Mouse (Mus musculus) gastrocnemius, adult 18-20 months (tissue): ENCODE data around the gene Elavl2. TPM values are rescaled to one million over a fixed set of nuclear protein-coding genes. Genes with fewer than 3 reads are reported as not detected.
"Not testable (repeated sequence)": the region's sequence is repeated elsewhere in the genome, so short reads cannot be mapped to it uniquely, and the experiment has no call there.

Experiments used
- DNase-seq: peaks from one replicate; pipeline ENCODE4 v3.0.0; 2021; ENCODE audit warnings: low spot score
- total RNA-seq, 2 experiments: library from RNA; stranded (reverse); gene quantifications; 2 replicates each; pipeline ENCODE4 v1.2.3; 2021

The Elavl2 gene
- total RNA-seq, 2 experiments from 2014 or later: not detected

DNA sequence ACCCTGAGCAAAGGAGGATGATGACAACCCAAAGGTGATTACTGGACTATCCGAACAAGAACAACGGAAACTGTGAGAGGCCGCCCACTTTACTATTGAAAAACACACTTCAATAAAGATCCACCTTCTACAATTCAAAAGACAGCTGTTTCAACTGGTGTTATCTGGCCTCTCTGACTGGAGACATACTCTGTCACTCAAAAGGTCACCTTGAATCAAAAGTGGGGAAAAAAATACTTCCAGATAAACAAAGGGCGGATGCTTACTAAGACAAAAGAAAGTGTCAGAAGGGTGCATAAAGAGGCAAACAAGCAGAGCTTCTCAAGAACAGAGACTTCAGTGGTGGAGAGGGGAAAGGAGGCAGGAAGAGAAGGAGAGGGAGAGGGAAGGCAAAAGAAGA is 66.4 kb downstream of the Elavl2 start:
- no peak for DNase-seq

DNA sequence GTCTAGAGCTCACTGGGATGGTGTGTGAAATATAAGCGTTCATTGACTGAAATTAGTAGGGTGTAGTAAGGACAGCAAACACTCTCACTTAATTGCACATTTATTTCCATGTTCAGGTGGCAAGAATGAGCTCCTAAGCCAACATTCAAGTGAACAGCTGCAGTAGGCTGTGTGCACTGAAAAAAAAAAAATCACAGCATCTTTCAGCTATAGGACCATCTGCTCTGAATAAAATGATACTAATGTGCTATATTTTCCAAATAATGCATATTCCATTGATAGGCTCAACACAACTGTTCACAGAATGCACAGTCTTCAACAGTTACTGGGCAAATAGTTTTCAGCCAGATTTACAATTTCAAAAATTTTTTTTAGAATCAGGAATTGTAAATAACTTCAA is 89.8 kb downstream of the Elavl2 start:
- DNase-seq: no peak

DNA sequence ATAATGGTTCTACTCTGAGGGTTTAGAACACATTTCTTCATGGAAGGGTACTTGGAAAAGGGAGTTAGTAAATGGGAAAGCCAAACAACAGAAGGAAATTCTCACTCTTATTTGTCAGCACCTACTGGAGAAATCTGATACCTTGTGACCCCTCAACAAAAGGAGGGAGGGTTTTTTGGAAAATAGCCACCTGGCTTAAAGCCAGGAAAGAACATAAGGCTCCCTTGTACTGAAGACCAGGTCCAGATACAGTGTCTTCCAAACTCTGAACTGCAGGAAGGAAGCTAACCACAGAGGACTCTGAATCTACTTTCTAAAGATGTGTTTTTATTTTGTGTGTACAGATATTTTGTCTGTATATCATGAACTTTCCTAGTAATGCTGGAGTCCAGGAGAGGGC is 102.9 kb downstream of the Elavl2 start:
- DNase-seq: no peak

DNA sequence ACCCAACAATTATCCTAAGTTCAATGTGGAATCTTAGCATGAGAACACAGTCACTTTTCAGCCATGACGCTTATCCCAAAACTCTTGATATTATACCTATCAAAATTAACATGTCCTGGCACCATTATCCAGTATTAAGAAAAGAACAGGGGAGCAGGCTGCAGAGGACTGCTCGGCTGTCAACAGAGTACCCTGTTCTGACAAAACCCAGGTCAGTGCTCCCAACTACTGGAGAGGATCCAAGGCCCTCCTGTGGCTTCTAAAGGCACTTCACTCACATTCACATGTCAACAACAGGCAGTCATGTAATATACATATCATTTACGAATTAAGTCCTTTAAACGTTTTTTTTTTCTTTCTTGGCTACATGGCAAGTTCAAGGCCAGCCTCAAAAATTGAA is 105.3 kb downstream of the Elavl2 start:
- DNase-seq: no peak

DNA sequence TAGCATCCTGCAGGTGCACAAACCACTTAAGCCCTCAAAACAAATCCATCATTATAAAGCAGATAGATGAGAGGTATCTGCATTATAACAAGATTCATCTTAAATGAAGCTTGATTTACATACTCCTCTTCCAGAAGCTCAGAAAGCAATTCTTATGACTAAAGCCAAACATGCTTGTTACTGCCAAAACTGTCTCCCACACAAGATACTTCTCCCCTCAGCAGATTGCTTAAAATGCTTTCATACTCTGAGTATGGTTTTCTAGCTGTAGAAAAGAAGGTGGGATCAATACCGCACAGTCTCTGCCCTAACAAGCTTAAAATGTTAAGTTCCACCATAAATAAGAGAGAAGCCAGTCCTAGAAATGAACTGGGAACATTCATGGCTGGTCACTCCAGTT is 109.1 kb downstream of the Elavl2 start:
- no peak for DNase-seq

DNA sequence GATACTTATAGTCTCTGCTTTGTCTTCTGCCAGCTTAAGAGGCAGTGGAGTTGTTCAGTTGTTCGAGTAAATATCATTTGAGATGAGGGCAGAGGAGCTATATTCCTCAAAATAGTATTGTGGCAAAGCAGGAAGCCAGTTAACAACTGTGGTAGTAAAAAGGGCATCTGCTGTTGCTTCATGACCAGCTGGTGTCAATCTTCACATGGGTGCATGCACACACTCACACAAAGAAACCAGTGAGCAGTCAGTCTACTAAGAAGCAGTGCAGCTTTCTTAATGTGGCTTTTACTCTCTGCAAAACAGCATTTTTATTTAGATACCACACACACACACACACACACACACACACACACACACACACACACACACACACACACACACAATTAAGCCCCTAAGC is 110.2 kb downstream of the Elavl2 start:
- DNase-seq: no peak

DNA sequence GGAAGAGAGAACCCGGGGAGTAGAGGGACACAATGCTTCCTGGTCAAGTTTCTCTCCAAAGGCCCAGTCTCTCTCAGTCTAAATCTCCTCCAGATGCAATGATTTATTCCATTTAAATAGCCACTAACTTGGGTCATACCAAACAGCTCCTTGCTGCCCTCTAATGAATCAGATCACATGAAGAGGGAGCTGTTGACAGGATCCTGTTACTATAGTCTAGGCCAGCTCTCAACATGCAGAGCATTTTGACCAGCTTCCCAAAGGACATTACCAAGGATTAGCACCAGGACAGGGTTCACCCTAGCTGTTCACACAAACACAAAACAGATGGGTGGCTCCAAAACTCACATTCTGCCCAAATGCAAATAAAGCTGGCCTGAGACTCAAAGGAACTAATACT is 111.4 kb downstream of the Elavl2 start:
- DNase-seq: no peak

DNA sequence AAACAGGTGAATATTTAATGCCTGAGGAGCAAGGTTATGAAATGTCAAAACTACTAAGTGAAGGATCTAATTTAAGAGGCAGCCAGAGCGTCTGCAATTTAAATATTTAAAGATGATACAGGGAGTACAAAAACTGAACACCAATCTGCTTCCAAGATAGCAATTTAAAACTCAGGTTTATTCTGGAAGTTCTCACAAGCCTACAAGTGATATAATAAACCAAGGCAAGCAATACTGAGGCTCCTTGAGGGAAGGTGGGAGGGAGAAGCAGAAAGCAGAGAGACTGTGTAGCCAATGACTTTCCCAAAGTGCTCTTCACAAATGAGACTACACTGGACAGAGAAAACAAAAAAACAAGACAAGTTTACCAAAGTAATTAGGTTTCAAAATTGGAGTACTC is 132.2 kb downstream of the Elavl2 start:
- DNase-seq: no peak

DNA sequence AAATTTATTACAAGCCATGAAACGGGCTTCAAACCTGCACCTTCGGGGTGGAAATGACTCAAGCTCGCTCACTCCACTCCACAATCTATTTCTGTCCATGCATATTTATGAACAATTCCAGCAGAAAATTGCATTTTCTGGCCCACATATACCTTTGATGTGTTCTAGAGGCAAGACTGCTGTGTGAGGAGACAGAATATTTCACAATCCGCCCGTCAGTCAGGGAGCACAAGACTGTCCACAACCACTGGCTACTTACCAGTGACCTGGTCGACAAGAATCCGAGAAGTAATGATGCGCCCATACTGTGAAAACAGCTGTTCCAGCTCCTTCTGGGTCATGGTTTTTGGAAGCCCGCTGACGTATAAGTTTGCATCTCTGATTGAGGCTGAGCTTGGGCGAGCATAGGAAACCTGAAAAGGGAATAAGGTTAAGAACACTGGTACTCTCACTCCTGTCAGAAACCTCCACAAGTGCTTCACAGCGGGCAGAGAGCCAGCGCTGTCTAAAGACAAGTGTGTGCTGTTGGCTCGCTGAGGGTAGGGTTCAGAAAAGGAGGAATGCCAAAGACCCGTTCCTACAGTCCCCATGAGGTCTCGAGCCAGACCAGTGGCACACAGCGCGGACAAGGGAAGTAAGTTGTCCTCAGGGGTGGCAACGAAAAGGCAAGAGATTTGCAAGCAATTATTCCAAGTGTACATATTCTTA is 136.7 kb downstream of the Elavl2 start:
- DNase-seq: no peak

DNA sequence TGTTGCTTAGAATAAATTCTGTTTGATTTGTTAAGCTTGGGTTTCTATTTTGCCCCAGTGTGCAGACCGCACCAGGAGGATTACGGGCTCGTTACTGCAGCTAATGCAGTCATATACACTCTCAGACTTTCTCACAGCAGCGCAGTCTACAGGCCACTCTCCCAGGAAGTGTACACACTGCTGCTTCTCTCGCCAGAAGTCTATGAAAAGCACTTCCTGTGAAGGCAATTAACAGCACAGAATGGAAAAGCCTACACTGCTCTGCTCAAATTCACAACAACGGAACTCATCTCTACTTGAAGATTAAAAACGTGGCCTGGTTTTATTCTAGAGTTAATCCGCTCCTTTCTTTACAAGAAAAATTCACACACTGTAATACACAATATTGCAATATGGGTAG is 137.7 kb downstream of the Elavl2 start:
- no peak for DNase-seq

DNA sequence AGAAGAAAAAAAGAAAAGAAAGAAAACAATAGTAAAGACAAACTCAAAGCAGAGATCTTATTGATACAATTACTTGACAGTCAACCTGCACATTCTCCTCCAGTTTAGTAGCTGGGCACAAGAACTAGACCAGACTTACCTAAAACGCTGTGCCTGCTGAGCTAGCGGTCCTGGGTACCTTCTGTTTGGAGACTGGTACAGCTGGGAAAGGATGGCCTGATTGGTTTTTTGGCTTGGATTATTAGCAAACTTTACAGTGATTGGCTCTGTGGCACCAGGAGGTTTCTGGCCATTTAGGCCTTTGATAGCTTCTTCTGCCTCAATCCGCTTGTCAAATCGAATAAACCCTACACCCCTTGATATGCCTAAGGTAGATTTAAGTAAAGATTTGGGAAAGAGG is 140.0 kb downstream of the Elavl2 start:
- DNase-seq: no peak

DNA sequence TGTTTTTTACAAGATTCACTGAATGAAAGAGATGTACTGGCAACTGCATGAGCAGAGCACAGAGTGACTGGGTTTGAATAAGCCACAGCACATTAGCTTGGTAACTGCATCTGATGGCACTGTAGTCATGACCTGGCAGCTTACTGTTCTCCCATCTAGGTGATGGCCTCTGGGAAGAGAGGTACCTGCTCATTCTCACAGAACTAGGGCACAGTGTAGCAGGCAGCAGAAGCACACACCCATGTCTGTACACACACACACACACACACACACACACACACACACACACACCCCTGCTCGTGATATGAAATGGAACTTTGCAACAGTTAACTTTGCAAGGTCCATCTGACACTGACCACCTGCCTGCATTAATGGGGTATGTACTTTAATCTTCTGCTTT is 151.9 kb downstream of the Elavl2 start:
- DNase-seq: no peak

DNA sequence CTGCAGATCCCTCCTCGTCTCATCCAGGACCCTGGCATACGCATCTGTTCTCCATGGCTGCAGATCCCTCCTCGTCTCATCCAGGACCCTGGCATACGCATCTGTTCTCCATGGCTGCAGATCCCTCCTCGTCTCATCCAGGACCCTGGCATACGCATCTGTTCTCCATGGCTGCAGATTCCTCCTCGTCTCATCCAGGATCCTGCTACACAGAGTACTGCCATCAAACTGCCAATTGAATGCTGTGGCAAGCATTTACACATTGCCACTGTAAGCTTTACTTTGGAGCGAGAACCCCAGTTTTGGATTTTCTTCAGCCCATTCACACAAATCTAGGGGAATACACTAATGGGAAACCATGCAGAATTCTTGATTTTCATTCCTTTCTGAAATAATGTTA is 155.4 kb downstream of the Elavl2 start:
- not testable (repeated sequence) for DNase-seq

DNA sequence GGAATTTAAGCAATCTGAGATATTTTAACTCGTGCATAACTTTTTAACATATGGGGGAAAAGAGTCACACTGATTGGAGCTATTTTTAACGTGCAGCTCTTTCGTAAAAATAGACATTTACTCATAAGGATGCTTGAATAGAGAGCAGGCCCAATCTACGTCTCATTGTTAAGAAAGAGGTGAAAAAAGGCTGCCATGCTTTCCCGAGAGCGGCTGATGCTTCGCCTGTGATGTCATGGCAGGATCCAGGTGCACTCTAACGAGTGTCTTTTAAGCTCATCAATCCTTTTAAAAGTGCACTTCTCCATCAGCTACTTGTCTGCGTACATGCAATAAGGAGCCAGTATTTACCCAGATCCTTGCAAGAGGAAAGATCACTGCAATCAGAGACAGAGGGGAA is 156.0 kb downstream of the Elavl2 start:
- no peak for DNase-seq

DNA sequence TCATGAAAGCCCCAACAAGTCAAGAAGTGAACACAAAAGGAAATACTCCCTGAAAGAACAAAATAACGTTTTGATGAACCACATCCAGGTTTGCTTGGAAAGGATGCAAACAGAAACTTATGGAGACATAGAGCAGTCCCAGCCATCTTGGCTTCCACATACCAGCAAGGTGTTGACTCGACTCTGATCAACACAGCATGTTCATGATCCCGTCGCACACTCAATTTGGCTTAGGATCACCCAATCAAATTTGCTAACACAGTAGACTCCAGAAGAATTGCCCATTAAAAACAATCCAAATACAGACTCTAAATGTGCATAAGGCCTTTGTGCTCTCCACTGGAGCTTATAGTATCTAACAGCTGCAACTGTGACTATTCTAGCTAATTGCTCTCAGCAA is 156.7 kb downstream of the Elavl2 start:
- no peak for DNase-seq

DNA sequence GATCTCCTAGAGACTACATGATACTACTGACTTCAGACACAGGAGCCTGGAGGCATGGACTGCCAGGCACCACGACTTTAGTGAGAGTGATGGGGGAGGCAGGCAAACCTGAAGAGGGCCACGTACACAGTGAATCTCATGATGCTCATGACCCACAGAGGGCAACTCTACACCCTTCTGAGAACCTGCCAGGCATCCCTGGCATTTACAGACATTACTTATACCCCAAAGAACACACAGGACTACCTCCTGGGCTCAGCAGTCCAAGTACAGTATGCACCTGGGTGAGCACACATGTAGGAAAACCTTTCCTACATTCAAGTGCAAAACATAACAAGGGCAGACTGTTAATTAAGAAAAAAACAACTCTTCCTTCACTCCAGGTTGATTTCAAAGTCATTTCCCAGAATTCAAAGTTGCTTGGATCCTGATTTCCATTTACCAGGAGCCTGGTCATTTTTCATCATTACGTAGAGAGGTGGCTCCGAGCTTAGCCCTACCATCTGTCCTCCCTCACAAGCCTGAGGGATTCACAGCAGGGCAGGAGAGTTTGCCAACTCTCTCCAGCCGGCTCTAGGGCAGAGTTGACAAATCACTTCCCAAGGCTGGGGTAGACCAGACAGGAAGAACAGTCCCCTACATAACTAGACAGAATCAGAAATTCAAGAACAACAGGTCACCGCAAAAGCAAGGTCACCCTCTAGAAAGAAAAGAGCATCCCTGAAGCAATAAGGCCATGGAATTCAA is 161.7 kb downstream of the Elavl2 start:
- no peak for DNase-seq

DNA sequence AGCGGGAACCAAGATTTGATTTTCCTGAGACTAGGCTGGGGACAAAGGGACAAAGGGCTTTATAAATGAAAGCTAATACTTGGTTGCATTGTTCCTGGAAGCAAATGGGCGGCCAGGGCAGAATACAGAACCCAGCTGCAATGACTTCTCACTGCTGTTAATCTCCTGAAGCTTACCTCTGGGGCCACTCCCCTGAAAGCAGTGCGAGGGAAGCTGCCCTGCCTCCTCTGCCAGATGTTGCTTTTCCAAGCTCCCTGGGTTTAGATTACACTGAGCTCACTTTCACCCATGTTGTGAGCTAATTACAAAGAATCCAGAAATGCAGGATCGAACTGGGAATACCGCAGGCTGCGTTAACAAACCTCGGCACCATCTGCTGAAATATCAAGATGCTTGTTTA is 163.6 kb downstream of the Elavl2 start:
- DNase-seq: no peak

DNA sequence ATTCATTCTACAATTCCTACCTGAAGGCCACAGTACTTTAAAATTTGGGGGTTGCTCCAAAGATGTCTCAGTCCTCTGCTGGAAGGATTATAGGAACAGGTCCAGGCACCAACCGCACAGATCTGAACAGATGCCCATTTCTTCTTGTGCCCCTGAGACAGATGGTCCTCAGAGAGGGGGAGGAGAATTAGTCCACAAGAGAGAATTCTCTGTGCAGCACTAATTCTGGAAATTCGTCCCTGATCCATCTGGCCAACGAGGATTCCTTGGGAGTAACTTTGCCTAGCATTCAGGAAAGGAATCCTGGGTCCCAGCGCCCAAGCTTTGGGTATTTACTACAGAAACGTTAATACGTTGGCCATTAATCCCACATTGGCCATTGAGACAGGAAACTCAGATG is 165.6 kb downstream of the Elavl2 start:
- DNase-seq: no peak

DNA sequence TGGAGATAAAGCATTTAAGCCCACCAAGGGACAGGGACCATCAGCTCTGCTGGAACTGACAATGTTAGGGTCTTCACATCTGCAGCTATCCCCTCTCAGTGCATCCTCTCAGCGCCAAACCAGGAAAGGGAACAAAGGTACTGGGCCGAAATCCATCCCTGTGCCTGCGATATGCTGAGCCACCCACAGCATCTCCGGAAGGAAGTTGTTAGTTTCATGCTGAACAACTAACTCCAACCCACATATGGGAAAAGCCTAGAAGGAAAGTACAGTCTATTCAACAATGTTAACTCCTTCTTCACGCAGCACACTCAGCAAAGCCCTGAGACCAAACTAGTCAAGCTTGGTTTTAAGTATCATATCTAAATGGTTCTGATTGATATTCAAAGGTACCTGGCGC is 167.0 kb downstream of the Elavl2 start:
- DNase-seq: no peak

DNA sequence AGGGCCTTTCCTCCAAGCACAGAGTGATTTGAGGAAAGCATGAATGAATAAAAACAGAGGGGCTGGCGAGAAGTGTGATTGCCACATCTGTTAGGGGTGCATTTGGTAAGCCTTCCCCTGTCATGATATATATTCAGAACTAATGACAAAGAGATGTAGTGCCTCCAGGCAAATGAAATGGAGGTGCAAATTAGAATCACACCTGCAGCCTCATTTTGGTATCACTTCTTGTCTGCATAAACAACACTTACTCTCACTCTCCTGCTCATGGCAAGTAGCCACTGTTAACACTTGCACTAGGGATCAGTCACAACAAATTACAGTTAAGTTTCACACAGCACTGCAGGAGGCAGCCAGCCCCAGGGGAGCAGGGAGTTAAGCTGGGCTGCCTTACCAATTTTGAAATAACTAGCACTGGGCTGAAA is 170.1 kb downstream of the Elavl2 start:
- DNase-seq: no peak

DNA sequence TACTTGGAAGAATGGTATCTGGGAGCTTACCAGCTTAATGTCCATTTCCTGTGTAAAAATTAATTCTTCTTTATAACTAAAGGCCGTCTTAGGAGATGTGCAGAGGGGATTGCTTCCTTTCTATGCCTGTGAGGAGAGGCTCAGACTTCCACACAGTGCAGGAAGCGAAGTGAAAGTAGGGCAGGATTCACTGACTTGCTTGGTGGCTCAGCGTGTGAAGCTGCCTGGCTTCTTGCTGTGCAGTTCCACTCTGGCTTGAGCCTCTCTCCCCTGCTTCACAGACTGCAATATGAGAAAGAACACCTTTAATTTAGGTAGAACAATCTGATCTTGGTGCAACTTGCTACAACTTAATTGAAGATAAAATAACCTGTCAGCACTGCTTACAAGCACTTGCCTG is 172.2 kb downstream of the Elavl2 start:
- DNase-seq: no peak

DNA sequence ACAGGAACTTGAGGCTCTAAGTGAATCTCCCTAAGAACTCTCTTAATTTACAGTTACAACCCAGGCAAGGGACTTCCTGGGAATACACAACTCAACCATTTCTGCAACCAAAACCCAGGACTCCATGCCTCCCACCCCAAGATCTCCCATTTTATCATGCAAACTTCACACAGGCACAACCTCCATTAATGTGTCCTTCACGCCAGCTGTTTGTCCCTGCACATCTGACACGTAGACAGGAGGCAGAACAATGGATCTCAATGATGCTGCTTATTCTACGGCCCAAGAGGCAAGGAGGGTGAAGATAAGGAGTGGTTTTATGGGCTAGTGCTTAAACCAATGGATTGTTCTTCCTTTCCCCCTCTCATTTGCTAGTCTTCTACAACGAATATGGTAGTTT is 176.8 kb downstream of the Elavl2 start:
- DNase-seq: no peak

DNA sequence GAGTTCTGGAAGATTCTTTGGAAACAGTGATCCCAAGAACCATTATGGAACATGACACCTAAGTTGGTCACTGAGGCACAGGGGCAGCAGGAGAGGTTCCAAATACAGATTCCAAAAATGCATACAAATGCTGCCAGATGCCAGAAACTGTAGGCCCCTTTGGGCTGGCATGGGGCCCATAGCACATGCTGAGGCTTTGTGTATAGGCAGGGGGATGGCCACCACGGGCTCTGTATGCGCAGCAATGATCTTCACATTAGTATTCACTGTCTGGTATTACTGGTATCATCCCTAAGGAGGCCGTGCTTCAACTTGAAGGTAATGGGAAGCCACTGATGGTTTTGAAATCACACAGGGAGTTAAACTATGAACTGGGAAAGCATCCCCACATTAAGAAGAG is 181.3 kb downstream of the Elavl2 start:
- no peak for DNase-seq
